14 mouse cellular contexts compared by ENCODE assay signal in genomic region chr11:84281280-84281679, GRCm38 (mm10).
DNase-seq lines count a peak whose midpoint lies in the region; ATAC-seq and TF ChIP-seq lines count a peak whose summit lies in the region.
"Had no signal": no experiment of that assay in that cellular context is flagged by ENCODE, and none has a peak within 500 bp of the region (broad histone marks: within the 10 kb centered on the region; RNA-seq: fewer than 3 reads in every experiment).

No protein-coding gene starts in this region.

- no peaks in the 10 kb centered on the region; the same call in 1 of the 2 replicates for H3K4me1 ChIP-seq in forebrain, embryonic 14.5 days (ENCODE audit: control insufficient read depth, insufficient read depth, low read length)
- peaks cover 6% of the 10 kb centered on the region; the same call in 1 of the 2 replicates for H3K4me1 ChIP-seq in forebrain, embryonic 16.5 days (replicated peaks; ENCODE audit: control insufficient read depth, insufficient read depth, low read length)
- H3K4me1 ChIP-seq in midbrain, embryonic 14.5 days (ENCODE audit: control insufficient read depth, insufficient read depth, low read length): peaks cover 17% of the 10 kb centered on the region
- H3K4me1 ChIP-seq: stomach, embryonic 15.5 days had no signal

- no peak overlapping the region for H3K9ac ChIP-seq in forebrain, embryonic 14.5 days (ENCODE audit: low read length)
- no peak overlapping the region; the same call in 1 of the 2 replicates for H3K9ac ChIP-seq in forebrain, embryonic 16.5 days (replicated peaks; ENCODE audit: low read depth, low read length)
- H3K9ac ChIP-seq in midbrain, embryonic 14.5 days (replicated peaks; ENCODE audit: low read length): no peak overlapping the region
- H3K9ac ChIP-seq: heart, embryonic 13.5 days; stomach, embryonic 15.5 days had no signal

- H3K9me3 ChIP-seq in forebrain, embryonic 14.5 days (replicated peaks; ENCODE audit: control insufficient read depth, low read length): no peaks in the 10 kb centered on the region
- no peaks in the 10 kb centered on the region for H3K9me3 ChIP-seq in forebrain, embryonic 16.5 days (ENCODE audit: control insufficient read depth, low read length)
- no peaks in the 10 kb centered on the region for H3K9me3 ChIP-seq in midbrain, embryonic 14.5 days (ENCODE audit: control insufficient read depth, low read length)
- H3K9me3 ChIP-seq: heart, embryonic 13.5 days; stomach, embryonic 15.5 days had no signal

- DNase-seq in forebrain, embryonic 14.5 days (ENCODE audit: low spot score): peak; percentile 44
- DNase-seq in layer of hippocampus, adult 2 months (ENCODE audit: low spot score in 2 of 2): peak in 1 of 2 experiments; percentile 21
- DNase-seq in layer of hippocampus, postnatal 25 days (ENCODE audit: extremely low spot score in 1 of 2, low spot score in 1 of 2): no peak
- DNase-seq in MN1 (ENCODE audit: low spot score): peak; percentile 16
- DNase-seq in midbrain, embryonic 14.5 days: peak; percentile 83
- DNase-seq in gastrocnemius, postnatal 10 days: no peak
- DNase-seq in adrenal gland, postnatal 14 days: no peak
- DNase-seq: adrenal gland, postnatal 25 days; B cell, adult 2 months; kidney, adult 8-10 months had no signal

- ATAC-seq in forebrain, embryonic 14.5 days: no peak
- ATAC-seq in forebrain, embryonic 16.5 days: no peak
- no peak for ATAC-seq in midbrain, embryonic 14.5 days (ENCODE audit: low FRiP score, low TSS enrichment)
- ATAC-seq: Patski had no signal

- no peaks in the 10 kb centered on the region for H3K27me3 ChIP-seq in forebrain, embryonic 14.5 days (replicated peaks; ENCODE audit: control insufficient read depth, insufficient read depth, low read length)
- no peaks in the 10 kb centered on the region for H3K27me3 ChIP-seq in forebrain, embryonic 16.5 days (replicated peaks; ENCODE audit: control insufficient read depth, insufficient read depth, low read length)
- no peaks in the 10 kb centered on the region for H3K27me3 ChIP-seq in midbrain, embryonic 14.5 days (ENCODE audit: control insufficient read depth, insufficient read depth, low read length)
- H3K27me3 ChIP-seq: heart, embryonic 13.5 days; Patski; stomach, embryonic 15.5 days had no signal

- peaks cover 27% of the 10 kb centered on the region; the same call in 1 of the 2 replicates for H3K36me3 ChIP-seq in forebrain, embryonic 14.5 days (ENCODE audit: control insufficient read depth, insufficient read depth, low read length)
- H3K36me3 ChIP-seq in forebrain, embryonic 16.5 days (ENCODE audit: control insufficient read depth, insufficient read depth): 0 out of 2 replicates have a peak, but pooled peaks cover 5% of the 10 kb centered on the region
- H3K36me3 ChIP-seq in midbrain, embryonic 14.5 days (ENCODE audit: control insufficient read depth, insufficient read depth, low read length): 0 out of 2 replicates have a peak, but pooled peaks cover 7% of the 10 kb centered on the region
- H3K36me3 ChIP-seq: stomach, embryonic 15.5 days had no signal

- no peak overlapping the region for H3K27ac ChIP-seq in forebrain, embryonic 14.5 days (ENCODE audit: low read depth, low read length)
- no peak overlapping the region; the same call in 1 of the 2 replicates for H3K27ac ChIP-seq in forebrain, embryonic 16.5 days (ENCODE audit: low read length)
- no peak overlapping the region for H3K27ac ChIP-seq in layer of hippocampus, adult 2 months
- peak overlapping the region; percentile 33 for H3K27ac ChIP-seq in midbrain, embryonic 14.5 days (replicated peaks; ENCODE audit: low read depth, low read length)
- H3K27ac ChIP-seq: heart, embryonic 13.5 days; stomach, embryonic 15.5 days had no signal

- WGBS in forebrain, embryonic 14.5 days: 57% methylated on average over 5 of the region's 5 CpGs
- 58% methylated on average over 5 of the region's 5 CpGs for WGBS in forebrain, embryonic 16.5 days
- 42% methylated on average over 5 of the region's 5 CpGs for WGBS in midbrain, embryonic 14.5 days

- H3K4me2 ChIP-seq in forebrain, embryonic 14.5 days (ENCODE audit: low read length): no peak overlapping the region
- H3K4me2 ChIP-seq in forebrain, embryonic 16.5 days (ENCODE audit: low read length): no peak overlapping the region
- no peak overlapping the region for H3K4me2 ChIP-seq in midbrain, embryonic 14.5 days (ENCODE audit: low read length)
- H3K4me2 ChIP-seq: heart, embryonic 13.5 days; stomach, embryonic 15.5 days had no signal

- H3K4me3 ChIP-seq in forebrain, embryonic 14.5 days (ENCODE audit: low read depth, low read length): no peak overlapping the region
- no peak overlapping the region for H3K4me3 ChIP-seq in forebrain, embryonic 16.5 days (replicated peaks; ENCODE audit: low read length)
- H3K4me3 ChIP-seq in layer of hippocampus, adult 2 months: no peak overlapping the region
- H3K4me3 ChIP-seq in midbrain, embryonic 14.5 days (replicated peaks; ENCODE audit: low read depth, low read length): no peak overlapping the region
- H3K4me3 ChIP-seq: heart, embryonic 13.5 days; stomach, embryonic 15.5 days had no signal

- TF ChIP-seq CTCF in layer of hippocampus, adult 2 months (conservative IDR thresholded peaks at IDR 0.05): peak; percentile 70

Comparison
In these comparisons a context has a peak if more than half of its experiments do, and no peak if none do; other contexts are left out.
1. DNase-seq: peak in forebrain, embryonic 14.5 days (single experiment), MN1 (single experiment) and midbrain, embryonic 14.5 days (single experiment); none in layer of hippocampus, postnatal 25 days (0 of 2), gastrocnemius, postnatal 10 days (single experiment) and adrenal gland, postnatal 14 days (single experiment).